In the genomic region with DNA sequence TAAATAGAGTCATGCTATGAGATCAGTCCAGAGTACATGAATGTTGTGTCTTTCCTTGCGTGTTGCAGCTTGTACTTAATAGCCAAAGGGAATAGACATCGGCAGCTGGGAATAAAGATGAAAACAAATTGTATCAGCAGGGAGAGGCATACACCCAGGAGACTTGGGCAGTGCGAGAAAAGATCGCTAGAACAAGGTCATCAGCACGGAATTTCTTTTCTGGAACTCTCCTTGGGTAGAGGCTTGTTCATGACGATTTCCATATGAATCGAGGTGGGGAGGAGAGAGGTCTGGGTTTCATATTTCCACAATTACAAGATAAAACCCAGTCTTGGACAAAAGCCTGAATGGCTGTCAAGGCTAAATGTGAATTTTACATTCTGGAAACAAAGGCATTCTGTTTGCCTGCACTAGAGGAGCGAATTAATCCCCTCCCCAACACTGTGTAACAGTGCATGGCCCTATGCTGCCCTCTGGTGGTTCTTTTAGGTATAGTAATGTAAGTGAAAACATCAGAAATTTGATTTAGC, we compare ENCODE assay signal across 8 mouse cellular contexts.
DNase-seq lines count a peak whose midpoint lies in the region; ATAC-seq lines count a peak whose summit lies in the region.

No protein-coding gene starts in this region.

- 37% methylated on average over 8 of the region's 8 CpGs for WGBS in intestine, embryonic 16.5 days
- 19% methylated on average over 8 of the region's 8 CpGs for WGBS in limb, embryonic 15.5 days
- 33% methylated on average over 8 of the region's 8 CpGs for WGBS in neural tube, embryonic 12.5 days

- no peak overlapping the region for H3K4me2 ChIP-seq in intestine, embryonic 16.5 days (ENCODE audit: low read depth, low read length)
- H3K4me2 ChIP-seq in limb, embryonic 15.5 days: peak overlapping the region; percentile 40
- H3K4me2 ChIP-seq in neural tube, embryonic 12.5 days (replicated peaks): peak overlapping the region; percentile 40

- DNase-seq in CD4-positive, CD25-positive, alpha-beta regulatory T cell, adult 2 months (ENCODE audit: low read depth, low spot score): peak; percentile 46
- DNase-seq in MN1 (ENCODE audit: low spot score): peak; percentile 29
- peak; percentile 79 to 96 for DNase-seq in cerebellum, postnatal 10 days
- DNase-seq in gastrocnemius, postnatal 25 days: peak; percentile 6
- DNase-seq in natural killer cell, adult 2 months (ENCODE audit: low spot score in 2 of 2): no peak

- no peak overlapping the region for H3K4me3 ChIP-seq in intestine, embryonic 16.5 days (ENCODE audit: low read length)
- peak overlapping the region; percentile 21 for H3K4me3 ChIP-seq in limb, embryonic 15.5 days
- no peak overlapping the region for H3K4me3 ChIP-seq in neural tube, embryonic 12.5 days

- no peaks in the 10 kb centered on the region for H3K9me3 ChIP-seq in intestine, embryonic 16.5 days (ENCODE audit: control insufficient read depth, low read length)
- no peaks in the 10 kb centered on the region for H3K9me3 ChIP-seq in limb, embryonic 15.5 days
- H3K9me3 ChIP-seq in neural tube, embryonic 12.5 days: no peaks in the 10 kb centered on the region

- peak; percentile 79 for ATAC-seq in intestine, embryonic 16.5 days
- peak; percentile 81; the same call in 1 of the 2 replicates for ATAC-seq in limb, embryonic 15.5 days (ENCODE audit: insufficient number of reproducible peaks, low FRiP score, low TSS enrichment, low read depth)
- ATAC-seq in neural tube, embryonic 12.5 days (ENCODE audit: low FRiP score, low read depth): peak; percentile 86

- H3K4me1 ChIP-seq in intestine, embryonic 16.5 days (ENCODE audit: control insufficient read depth, insufficient read depth, low read length): no peaks in the 10 kb centered on the region
- no peaks in the 10 kb centered on the region for H3K4me1 ChIP-seq in limb, embryonic 15.5 days
- H3K4me1 ChIP-seq in neural tube, embryonic 12.5 days: no peaks in the 10 kb centered on the region

- no peak overlapping the region for H3K9ac ChIP-seq in intestine, embryonic 16.5 days (ENCODE audit: low read depth, low read length)
- H3K9ac ChIP-seq in limb, embryonic 15.5 days: no peak overlapping the region
- no peak overlapping the region for H3K9ac ChIP-seq in neural tube, embryonic 12.5 days

- no peaks in the 10 kb centered on the region for H3K27me3 ChIP-seq in intestine, embryonic 16.5 days (replicated peaks; ENCODE audit: control insufficient read depth, insufficient read depth, low read length)
- no peaks in the 10 kb centered on the region; the same call in 1 of the 2 replicates for H3K27me3 ChIP-seq in limb, embryonic 15.5 days
- H3K27me3 ChIP-seq in neural tube, embryonic 12.5 days (replicated peaks): no peaks in the 10 kb centered on the region

- no peaks in the 10 kb centered on the region for H3K36me3 ChIP-seq in intestine, embryonic 16.5 days (ENCODE audit: control insufficient read depth, insufficient read depth, low read length)
- no peaks in the 10 kb centered on the region for H3K36me3 ChIP-seq in limb, embryonic 15.5 days
- H3K36me3 ChIP-seq in neural tube, embryonic 12.5 days: no peaks in the 10 kb centered on the region

- no peak overlapping the region for H3K27ac ChIP-seq in intestine, embryonic 16.5 days (ENCODE audit: low read length)
- 0 out of 2 replicates have a peak overlapping the region, but pooled peaks have one; percentile 11 for H3K27ac ChIP-seq in limb, embryonic 15.5 days
- H3K27ac ChIP-seq in neural tube, embryonic 12.5 days: no peak overlapping the region

Comparison
In these comparisons a context has a peak if more than half of its experiments do, and no peak if none do; other contexts are left out.
1. DNase-seq: peak in CD4-positive, CD25-positive, alpha-beta regulatory T cell, adult 2 months (single experiment), MN1 (single experiment), cerebellum, postnatal 10 days (2 of 2) and gastrocnemius, postnatal 25 days (single experiment); none in natural killer cell, adult 2 months (0 of 2).
2. Peak in every context shown above with its lines, with median percentiles within 50 percentile points of each other: ATAC-seq.